Mouse (Mus musculus) MEL (cell line): Measurements from ENCODE around the gene Hcrtr1. TPM values are rescaled to one million over a fixed set of nuclear protein-coding genes. Genes with fewer than 3 reads are reported as not detected.

Experiments used
- DNase-seq: peaks from one replicate; pipeline ENCODE4 v3.0.0; 2011; ENCODE audit warnings: low read depth, low spot score
- H3K27ac ChIP-seq: 2 replicates; pipeline ENCODE4 v1.5.1; 2012; ENCODE audit warnings: low read depth, mild to moderate bottlenecking, control low read depth, low read length, moderate library complexity; ENCODE audit not compliant: control insufficient read depth
- H3K27me3 ChIP-seq, 2 experiments: fragments of 150-350 bp in 1 of 2; sonication (generic) in 1 of 2; 2 replicates each; pipeline ENCODE4 v1.6.1; 2012; ENCODE audit warnings: low read length in 2 of 2, mild to moderate bottlenecking in 2 of 2, improper control_type of control experiment in 1 of 2, moderate library complexity in 1 of 2; ENCODE audit not compliant: insufficient read depth in 2 of 2, control insufficient read depth in 1 of 2
- H3K36me3 ChIP-seq, 2 experiments: 2 replicates each; pipeline ENCODE4 v1.6.1; 2012 to 2014; ENCODE audit warnings: low read length in 2 of 2, improper control_type of control experiment in 1 of 2, inconsistent platforms in 1 of 2, mild to moderate bottlenecking in 1 of 2; ENCODE audit not compliant: insufficient read depth in 2 of 2, control insufficient read depth in 1 of 2
- H3K4me1 ChIP-seq, 2 experiments: fragments of 150-350 bp in 1 of 2; sonication (generic) in 1 of 2; 2 replicates each; pipeline ENCODE4 v1.6.1; 2012; ENCODE audit warnings: low read length in 2 of 2, improper control_type of control experiment in 1 of 2, mild to moderate bottlenecking in 1 of 2; ENCODE audit not compliant: insufficient read depth in 2 of 2, control insufficient read depth in 1 of 2
- H3K4me3 ChIP-seq, 2 experiments: fragments of 150-350 bp in 1 of 2; sonication (generic) in 1 of 2; 2 replicates each; pipeline ENCODE4 v1.5.1; 2012; ENCODE audit warnings: low read depth in 2 of 2, low read length in 2 of 2, mild to moderate bottlenecking in 2 of 2, moderate library complexity in 2 of 2, control low read depth in 1 of 2, improper control_type of control experiment in 1 of 2; ENCODE audit not compliant: control insufficient read depth in 1 of 2, insufficient read depth in 1 of 2
- H3K79me2 ChIP-seq: 2 replicates; pipeline ENCODE4 v1.6.1; 2012; ENCODE audit warnings: mild to moderate bottlenecking, low read length, moderate library complexity; ENCODE audit not compliant: control insufficient read depth, poor library complexity, insufficient read depth
- H3K9ac ChIP-seq: 2 replicates; pipeline ENCODE4 v1.6.1; 2012; ENCODE audit warnings: low read depth, mild to moderate bottlenecking, control low read depth, low read length, moderate library complexity; ENCODE audit not compliant: control insufficient read depth, poor library complexity, severe bottlenecking
- H3K9me3 ChIP-seq: fragments of 150-350 bp; sonication (generic); replicated peaks from 2 replicates; pipeline ENCODE4 v1.6.1; 2012; ENCODE audit warnings: mild to moderate bottlenecking, low read length, improper control_type of control experiment, moderate library complexity; ENCODE audit not compliant: insufficient read depth
- BHLHE40 ChIP-seq: IDR thresholded peaks from 2 replicates; pipeline ENCODE4 v1.6.1; 2012; ENCODE audit warnings: low read depth, mild to moderate bottlenecking, inconsistent platforms, low read length, improper control_type of control experiment, borderline replicate concordance
- CHD1 ChIP-seq: IDR thresholded peaks from 2 replicates; pipeline ENCODE4 v1.6.1; 2012; ENCODE audit warnings: low read depth, mild to moderate bottlenecking, inconsistent platforms, low read length, improper control_type of control experiment
- CHD2 ChIP-seq: IDR thresholded peaks from 2 replicates; pipeline ENCODE4 v1.6.1; 2011; ENCODE audit warnings: low read length, improper control_type of control experiment
- E2F4 ChIP-seq: IDR thresholded peaks from 2 replicates; pipeline ENCODE4 v1.6.1; 2011; ENCODE audit warnings: low read depth, low read length, improper control_type of control experiment, borderline replicate concordance
- EP300 ChIP-seq, 2 experiments: IDR thresholded peaks; 2 replicates each; pipeline ENCODE4 v1.6.1; 2011; ENCODE audit warnings: improper control_type of control experiment in 2 of 2, low read length in 2 of 2, low read depth in 1 of 2, mild to moderate bottlenecking in 1 of 2
- HCFC1 ChIP-seq: IDR thresholded peaks from 2 replicates; pipeline ENCODE4 v1.6.1; 2012; ENCODE audit warnings: low read depth, mild to moderate bottlenecking, inconsistent platforms, low read length, improper control_type of control experiment, moderate library complexity
- MAFK ChIP-seq: IDR thresholded peaks from 2 replicates; pipeline ENCODE4 v1.6.1; 2011; ENCODE audit warnings: low read depth, mild to moderate bottlenecking, low read length, improper control_type of control experiment, borderline replicate concordance
- MAX ChIP-seq: IDR thresholded peaks from 2 replicates; pipeline ENCODE4 v1.6.1; 2011; ENCODE audit warnings: low read length, improper control_type of control experiment
- MEF2A ChIP-seq: IDR thresholded peaks from 2 replicates; pipeline ENCODE4 v1.6.1; 2014; ENCODE audit warnings: low read depth, mild to moderate bottlenecking, inconsistent platforms, low read length, improper control_type of control experiment; ENCODE audit not compliant: poor library complexity, insufficient replicate concordance, severe bottlenecking; ENCODE audit errors: extremely low read depth
- NRF1 ChIP-seq: IDR thresholded peaks from 2 replicates; pipeline ENCODE4 v1.6.1; 2014; ENCODE audit warnings: low read depth, mild to moderate bottlenecking, inconsistent platforms, low read length, improper control_type of control experiment, moderate library complexity; ENCODE audit not compliant: poor library complexity, insufficient read depth, severe bottlenecking
- POLR2AphosphoS5 ChIP-seq: IDR thresholded peaks from 2 replicates; pipeline ENCODE4 v1.6.1; 2012; ENCODE audit warnings: low read depth, borderline replicate concordance, mild to moderate bottlenecking, inconsistent platforms, low read length, moderate library complexity, mixed read lengths
- TBP ChIP-seq: IDR thresholded peaks from 2 replicates; pipeline ENCODE4 v1.8.0; 2011; ENCODE audit warnings: low read depth, low read length, improper control_type of control experiment
- UBTF ChIP-seq: IDR thresholded peaks from 2 replicates; pipeline ENCODE4 v1.6.1; 2012; ENCODE audit warnings: low read depth, mild to moderate bottlenecking, inconsistent platforms, low read length, improper control_type of control experiment, moderate library complexity, borderline replicate concordance; ENCODE audit not compliant: insufficient read depth
- USF1 ChIP-seq: IDR thresholded peaks from 2 replicates; pipeline ENCODE4 v1.6.1; 2014; ENCODE audit warnings: low read depth, mild to moderate bottlenecking, inconsistent platforms, low read length, improper control_type of control experiment, moderate library complexity
- USF2 ChIP-seq, 2 experiments: IDR thresholded peaks; 2 replicates each; pipeline ENCODE4 v1.6.1; 2011 to 2012; ENCODE audit warnings: improper control_type of control experiment in 2 of 2, low read length in 2 of 2, borderline replicate concordance in 1 of 2, inconsistent platforms in 1 of 2, low read depth in 1 of 2, mild to moderate bottlenecking in 1 of 2; ENCODE audit not compliant: insufficient read depth in 1 of 2
- ZKSCAN1 ChIP-seq: IDR thresholded peaks from 2 replicates; pipeline ENCODE4 v1.6.1; 2012; ENCODE audit warnings: low read depth, mild to moderate bottlenecking, inconsistent platforms, low read length, improper control_type of control experiment, moderate library complexity
- ZMIZ1 ChIP-seq: IDR thresholded peaks from 2 replicates; pipeline ENCODE4 v1.6.1; 2012; ENCODE audit warnings: low read depth, mild to moderate bottlenecking, inconsistent platforms, low read length, improper control_type of control experiment, moderate library complexity
- polyA plus RNA-seq, 2 experiments: library from polyadenylated mRNA; stranded (reverse) in 1 of 2; unstranded in 1 of 2; fragments of >175 nt in 1 of 2; fragments of >200 nt in 1 of 2; gene quantifications; 2 replicates each; pipeline versions ENCODE4 v1.2.1 to v1.2.4; 2012; ENCODE audit warnings: low replicate concordance in 2 of 2, low read depth in 1 of 2; ENCODE audit not compliant: insufficient read length in 2 of 2, insufficient read depth in 1 of 2, missing spikeins in 1 of 2
- total RNA-seq: library from RNA; depleted of rRNA; stranded (reverse); fragments of 300-350 nt; gene quantifications from 2 replicates; pipeline ENCODE4 v1.2.3, GENCODE M21; 2012

The Hcrtr1 gene
- total and polyA plus RNA-seq, 3 experiments = not detected

- Histone ChIP-seq H3K79me2 (no peaks in the 10 kb centered on the region), H3K36me3 (peaks cover 0 to 4% of the 10 kb centered on the region in 2 experiments; a peak in 1 of 4 replicates)
- no peak for TF ChIP-seq E2F4
- TF ChIP-seq ZMIZ1 = no peak
- no peak for TF ChIP-seq TBP
- no peak for TF ChIP-seq POLR2AphosphoS5
- TF ChIP-seq NRF1 = no peak
- TF ChIP-seq, all 39 proteins: peak for 0
- Histone ChIP-seq H3K4me3 (no peak overlapping the region), H3K9me3 (no peaks in the 10 kb centered on the region), H3K27me3 (no peaks in the 10 kb centered on the region), H3K4me1 (peaks cover 3 to 17% of the 10 kb centered on the region in 2 experiments), H3K27ac (no peak overlapping the region), H3K9ac (no peak overlapping the region)
- no peak for DNase-seq
Measured at GRCm38 (mm10) chr4:130180909-130181602, 41.9 kb upstream of the Hcrtr1 start.

- TF ChIP-seq BHLHE40 (no peak), MAFK (no peak), USF1 (no peak), EP300 (IDR thresholded peaks at IDR 0.05; ENCODE audit: low read depth in 1 of 2, low read length in 2 of 2) (no peak), UBTF (no peak), ZKSCAN1 (no peak), MEF2A (no peak), HCFC1 (no peak), USF2 (IDR thresholded peaks at IDR 0.05; ENCODE audit: borderline replicate concordance in 1 of 2, insufficient read depth in 1 of 2, low read depth in 1 of 2, low read length in 2 of 2) (no peak), MAX (no peak), CHD2 (no peak), CHD1 (no peak)
- TF ChIP-seq, all 39 proteins: peak for 0
- Histone ChIP-seq H3K4me1 (peaks cover 3 to 29% of the 10 kb centered on the region in 2 experiments), H3K9ac (no peak overlapping the region), H3K79me2 (no peaks in the 10 kb centered on the region), H3K27ac (no peak overlapping the region), H3K4me3 (no peak overlapping the region), H3K36me3 (peaks cover 0 to 7% of the 10 kb centered on the region in 2 experiments; a peak in 2 of 4 replicates), H3K27me3 (no peaks in the 10 kb centered on the region), H3K9me3 (no peaks in the 10 kb centered on the region)
- no peak for DNase-seq
Measured at GRCm38 (mm10) chr4:130179876-130180275, 40.7 kb upstream of the Hcrtr1 start.
